Mouse (Mus musculus): Measurements from ENCODE around the gene Nemp1.

- no peak for TF ChIP-seq CTCF (IDR thresholded peaks at IDR 0.05)
- no peak for TF ChIP-seq EP300 (IDR thresholded peaks at IDR 0.05)
These were observed 12.5 kb downstream of the Nemp1 start for GRCm38 (mm10) chr10:127679208-127679607.
